Mouse (Mus musculus) ovary, postnatal 14 days (tissue): ENCODE results near the gene Osm.

Source experiments
- DNase-seq: peaks from one replicate; pipeline ENCODE4 v3.0.0; 2022; ENCODE audit warnings: low spot score

Gene Osm

GRCm38 (mm10) chr11:4270744-4271459, 34.7 kb downstream of the Osm start:
- no peak for DNase-seq

GRCm38 (mm10) chr11:4271544-4271943, 35.3 kb downstream of the Osm start:
- no peak for DNase-seq

GRCm38 (mm10) chr11:4276411-4276861, 40.2 kb downstream of the Osm start:
- DNase-seq: no peak

- no peak for DNase-seq
These were observed 43.7 kb downstream of the Osm start for GRCm38 (mm10) chr11:4279909-4280308.

- no peak for DNase-seq
These were observed 45.6 kb downstream of the Osm start for GRCm38 (mm10) chr11:4281852-4282251.

- no peak for DNase-seq
These were observed 47.4 kb downstream of the Osm start for GRCm38 (mm10) chr11:4283627-4284026.

GRCm38 (mm10) chr11:4289280-4289679, 53.1 kb downstream of the Osm start:
- DNase-seq: no peak
